Mouse (Mus musculus) liver, embryonic 12.5 days (tissue): ENCODE results near the gene Aldh1a1. TPM values are rescaled to one million over a fixed set of nuclear protein-coding genes. Genes with fewer than 3 reads are reported as not detected.
"Not testable (repeated sequence)": the region's sequence is repeated elsewhere in the genome, so short reads cannot be mapped to it uniquely, and the experiment has no call there.

Source experiments
- ATAC-seq: fragments of 200-750 bp; cut with Nextera tagmentation; 2 replicates; pipeline ENCODE4 v1.8.0; 2017; ENCODE audit warnings: moderate number of reproducible peaks, mild to moderate bottlenecking, moderate library complexity
- H3K27ac ChIP-seq: fragments of 300-500 bp; sonication (generic); 2 replicates; pipeline ENCODE4 v1.5.1; 2016; ENCODE audit warnings: mild to moderate bottlenecking
- H3K27me3 ChIP-seq: fragments of 300-500 bp; sonication (generic); replicated peaks from 2 replicates; pipeline ENCODE4 v1.6.1; 2016; ENCODE audit warnings: mild to moderate bottlenecking, moderate library complexity
- H3K36me3 ChIP-seq: fragments of 300-500 bp; sonication (generic); 2 replicates; pipeline ENCODE4 v1.6.1; 2016; ENCODE audit warnings: mild to moderate bottlenecking, moderate library complexity
- H3K4me1 ChIP-seq: fragments of 300-500 bp; sonication (generic); 2 replicates; pipeline ENCODE4 v1.6.1; 2016
- H3K4me2 ChIP-seq: fragments of 300-500 bp; sonication (generic); 2 replicates; pipeline ENCODE4 v1.6.1; 2016; ENCODE audit warnings: mild to moderate bottlenecking, moderate library complexity
- H3K4me3 ChIP-seq: fragments of 300-500 bp; sonication (generic); 2 replicates; pipeline ENCODE4 v1.5.1; 2016; ENCODE audit warnings: mild to moderate bottlenecking, moderate library complexity
- H3K9ac ChIP-seq: fragments of 300-500 bp; sonication (generic); 2 replicates; pipeline ENCODE4 v1.6.1; 2016; ENCODE audit warnings: mild to moderate bottlenecking, moderate library complexity
- H3K9me3 ChIP-seq: fragments of 300-500 bp; sonication (generic); replicated peaks from 2 replicates; pipeline ENCODE4 v1.6.1; 2016; ENCODE audit warnings: mild to moderate bottlenecking, moderate library complexity
- WGBS: fragments of 180-500 bp; shearing (Covaris S2); methylation state at CpG from one replicate; pipeline ENCODE4 v1.1.7; 2016; ENCODE audit not compliant: insufficient replicate concordance; 5-methylcytosine and 5-hydroxymethylcytosine counted together
- polyA plus RNA-seq: library from polyadenylated mRNA; unstranded; fragments of >200 nt; fragmentation: Nextera tagmentation; extraction: Ambion mirVana; gene quantifications from 2 replicates; pipeline ENCODE4 v1.2.1, GENCODE M21; 2016

Gene Aldh1a1
- polyA plus RNA-seq, 1 experiment from 2014 or later: 0.57 TPM

DNA sequence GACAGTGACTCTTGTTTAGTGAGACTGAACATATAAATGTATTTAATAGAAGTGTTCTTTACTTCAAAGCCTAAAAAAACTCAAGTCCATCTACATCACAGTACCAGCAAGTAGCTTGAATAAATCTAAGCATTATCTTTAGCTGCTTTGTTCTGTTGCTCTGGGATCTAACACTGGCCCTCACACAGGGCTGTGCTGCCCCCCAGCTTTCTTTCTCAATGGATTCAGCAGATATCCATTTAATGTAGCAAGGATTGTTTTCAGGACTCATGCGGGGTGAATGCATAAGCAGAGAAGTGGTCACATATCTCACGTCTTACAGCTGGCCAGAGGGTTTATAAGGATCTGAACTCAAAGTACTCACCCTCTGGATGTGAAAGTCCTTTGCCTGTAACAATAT, 129.9 kb downstream of the Aldh1a1 start:
- H3K9ac ChIP-seq: no peak overlapping the region
- no peaks in the 10 kb centered on the region for H3K4me1 ChIP-seq
- ATAC-seq: no peak
- H3K27me3 ChIP-seq: no peaks in the 10 kb centered on the region
- H3K4me2 ChIP-seq: no peak overlapping the region
- H3K27ac ChIP-seq: no peak overlapping the region
- WGBS: 62% methylated on average over 2 of the region's 2 CpGs
- no peaks in the 10 kb centered on the region for H3K36me3 ChIP-seq
- H3K4me3 ChIP-seq: no peak overlapping the region
- H3K9me3 ChIP-seq: no peaks in the 10 kb centered on the region

DNA sequence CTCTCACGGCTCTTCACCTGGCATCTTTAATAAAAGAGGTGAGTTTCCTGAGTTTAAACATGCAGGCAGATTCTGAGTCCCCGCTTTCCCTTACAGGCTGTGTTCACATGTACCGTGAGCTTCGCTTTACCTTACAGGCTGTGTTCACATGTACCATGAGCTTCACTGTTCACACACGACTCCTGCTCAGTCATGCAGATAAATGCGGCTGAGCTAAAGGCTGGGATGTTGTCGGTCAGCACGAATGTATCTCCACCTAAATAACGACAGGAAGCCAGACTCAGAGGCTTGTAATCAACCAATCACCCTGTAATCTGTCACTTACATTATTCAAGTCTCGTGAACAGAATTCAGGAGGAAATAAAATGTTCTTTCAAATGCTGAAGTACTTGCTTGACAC, 130.9 kb downstream of the Aldh1a1 start:
- Histone ChIP-seq H3K27ac (no peak overlapping the region), H3K27me3 (no peaks in the 10 kb centered on the region), H3K4me3 (no peak overlapping the region)

GRCm38 (mm10) chr19:20631020-20631419, 138.5 kb downstream of the Aldh1a1 start:
- no peak for ATAC-seq
- Histone ChIP-seq H3K4me3 (no peak overlapping the region), H3K27me3 (no peaks in the 10 kb centered on the region), H3K4me1 (no peaks in the 10 kb centered on the region), H3K36me3 (no peaks in the 10 kb centered on the region), H3K9me3 (no peaks in the 10 kb centered on the region), H3K27ac (no peak overlapping the region), H3K9ac (no peak overlapping the region), H3K4me2 (no peak overlapping the region)
- WGBS: 60% methylated on average over 1 of the region's 1 CpGs

More for the DNA sequence above, 130.9 kb downstream of the Aldh1a1 start:
- H3K9ac ChIP-seq: no peak overlapping the region
- no peaks in the 10 kb centered on the region for H3K4me1 ChIP-seq
- H3K36me3 ChIP-seq: no peaks in the 10 kb centered on the region
- WGBS: 63% methylated on average over 10 of the region's 10 CpGs
- no peaks in the 10 kb centered on the region for H3K9me3 ChIP-seq
- no peak overlapping the region for H3K4me2 ChIP-seq
- no peak for ATAC-seq

DNA sequence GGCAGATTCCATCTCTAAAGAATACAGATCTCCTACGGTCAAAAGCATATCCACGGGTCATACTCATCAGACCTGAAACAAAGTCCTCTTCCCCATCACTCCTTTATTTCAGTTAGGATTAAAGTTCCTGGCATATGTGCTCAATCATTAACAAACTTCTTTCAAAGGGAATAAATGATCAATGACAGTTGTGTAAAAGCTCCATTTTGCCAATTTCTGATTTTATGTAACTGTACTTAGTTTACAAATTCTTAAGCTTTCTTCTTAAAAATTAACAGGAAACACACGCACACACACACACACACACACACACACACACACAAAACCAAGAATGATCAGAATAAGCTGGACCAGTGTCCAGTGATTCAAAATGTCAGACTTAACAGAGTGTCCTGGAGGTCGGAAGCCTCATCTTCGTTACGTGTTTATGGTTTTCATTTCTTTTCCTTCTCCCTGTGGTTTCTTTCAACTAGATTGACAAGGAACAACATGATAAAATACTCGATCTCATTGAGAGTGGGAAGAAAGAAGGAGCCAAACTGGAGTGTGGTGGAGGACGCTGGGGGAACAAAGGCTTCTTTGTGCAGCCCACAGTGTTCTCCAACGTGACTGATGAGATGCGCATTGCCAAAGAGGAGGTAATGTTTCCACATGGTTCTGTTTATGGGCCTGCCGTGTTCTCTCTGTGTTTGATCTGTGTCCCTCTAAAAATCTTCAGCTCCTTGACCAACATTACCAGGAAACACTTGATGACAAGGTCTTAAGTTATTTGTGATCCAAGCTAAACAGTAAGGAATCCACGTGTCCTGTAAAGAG, 141.6 kb downstream of the Aldh1a1 start:
- 67% methylated on average over 12 of the region's 12 CpGs for WGBS
- no peak for ATAC-seq
- H3K9ac ChIP-seq: no peak overlapping the region

DNA sequence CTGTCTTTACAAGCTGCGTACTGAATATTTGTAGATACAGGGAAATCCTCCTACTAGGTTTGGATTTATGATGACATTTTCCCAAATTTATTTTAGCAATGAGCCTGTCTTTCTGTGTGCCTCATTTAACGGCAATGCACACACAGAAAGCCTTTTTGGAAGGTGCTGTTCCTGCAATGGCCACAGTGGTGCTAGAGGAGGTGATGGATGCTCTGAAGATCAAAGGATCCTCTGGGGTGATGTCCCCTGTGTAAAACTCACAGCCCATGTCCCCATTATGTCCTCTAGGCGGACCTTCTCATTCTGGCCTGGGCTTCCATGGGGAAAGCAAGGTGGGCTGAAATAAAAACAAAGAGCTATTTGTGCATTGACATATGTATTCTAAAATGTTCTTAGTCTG, 151.8 kb downstream of the Aldh1a1 start:
- Histone ChIP-seq H3K27ac (no peak overlapping the region), H3K4me1 (no peaks in the 10 kb centered on the region), H3K36me3 (no peaks in the 10 kb centered on the region), H3K27me3 (no peaks in the 10 kb centered on the region), H3K4me2 (no peak overlapping the region), H3K4me3 (no peak overlapping the region), H3K9me3 (no peaks in the 10 kb centered on the region), H3K9ac (no peak overlapping the region)
- no peak for ATAC-seq
- WGBS: 58% methylated on average over 3 of the region's 3 CpGs

More for the DNA sequence above, 141.6 kb downstream of the Aldh1a1 start:
- no peaks in the 10 kb centered on the region for H3K9me3 ChIP-seq
- H3K4me1 ChIP-seq: no peaks in the 10 kb centered on the region
- no peak overlapping the region for H3K4me3 ChIP-seq
- no peak overlapping the region for H3K4me2 ChIP-seq
- H3K27ac ChIP-seq: no peak overlapping the region
- H3K27me3 ChIP-seq: no peaks in the 10 kb centered on the region
- no peaks in the 10 kb centered on the region for H3K36me3 ChIP-seq

DNA sequence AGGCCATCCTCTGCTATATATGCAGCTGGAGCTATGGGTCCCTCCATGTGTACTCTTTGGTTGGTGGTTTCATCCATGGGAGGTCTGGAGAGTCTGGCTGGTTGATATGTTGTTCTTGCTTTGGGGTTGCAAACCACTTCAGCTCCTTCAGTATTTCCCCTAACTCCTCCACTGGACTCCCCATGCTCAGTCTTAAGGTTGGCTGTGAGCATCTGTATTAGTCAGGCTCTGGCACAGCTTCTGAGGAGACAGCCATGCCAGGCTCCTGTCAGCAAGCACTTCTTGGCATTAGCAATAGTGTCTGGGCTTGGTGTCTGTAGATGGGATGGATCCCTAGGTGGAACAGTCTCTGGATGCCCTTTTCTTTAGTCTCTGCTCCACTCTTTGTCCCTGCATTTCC, 155.0 kb downstream of the Aldh1a1 start:
- not testable (repeated sequence) for H3K4me1 ChIP-seq, H3K9me3 ChIP-seq, H3K27me3 ChIP-seq, H3K36me3 ChIP-seq, H3K27ac ChIP-seq, H3K4me2 ChIP-seq, H3K9ac ChIP-seq, H3K4me3 ChIP-seq, ATAC-seq

DNA sequence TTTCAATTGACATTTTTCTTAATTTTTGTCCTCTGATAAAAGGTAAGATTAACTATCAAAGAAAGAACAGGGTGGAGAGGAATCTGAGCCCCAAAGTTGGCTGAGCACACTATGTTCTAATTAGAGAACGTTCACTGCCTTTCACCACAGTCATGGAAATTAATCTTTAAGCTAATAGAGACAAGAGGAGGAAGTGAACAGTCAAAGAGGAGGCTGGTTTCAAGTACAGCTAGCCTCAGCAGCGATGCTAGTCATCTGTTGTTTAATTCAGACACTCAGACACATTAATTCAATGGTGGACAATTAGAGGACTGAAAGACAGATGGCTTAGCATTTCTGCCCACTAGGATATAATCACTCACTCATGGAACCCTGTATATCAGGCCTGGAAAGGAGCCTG, 157.5 kb downstream of the Aldh1a1 start:
- Histone ChIP-seq H3K9me3 (no peaks in the 10 kb centered on the region), H3K4me3 (no peak overlapping the region), H3K4me2 (no peak overlapping the region), H3K36me3 (no peaks in the 10 kb centered on the region), H3K4me1 (no peaks in the 10 kb centered on the region), H3K9ac (no peak overlapping the region), H3K27ac (no peak overlapping the region), H3K27me3 (no peaks in the 10 kb centered on the region)
- 32% methylated on average over 2 of the region's 2 CpGs for WGBS
- no peak for ATAC-seq

GRCm38 (mm10) chr19:20653082-20653676, 160.7 kb downstream of the Aldh1a1 start:
- Histone ChIP-seq H3K4me3 (no peak overlapping the region), H3K4me2 (no peak overlapping the region), H3K9ac (no peak overlapping the region), H3K4me1 (no peaks in the 10 kb centered on the region), H3K36me3 (no peaks in the 10 kb centered on the region), H3K27ac (no peak overlapping the region), H3K9me3 (no peaks in the 10 kb centered on the region), H3K27me3 (no peaks in the 10 kb centered on the region)
- WGBS: 50% methylated on average over 1 of the region's 1 CpGs
- no peak for ATAC-seq

DNA sequence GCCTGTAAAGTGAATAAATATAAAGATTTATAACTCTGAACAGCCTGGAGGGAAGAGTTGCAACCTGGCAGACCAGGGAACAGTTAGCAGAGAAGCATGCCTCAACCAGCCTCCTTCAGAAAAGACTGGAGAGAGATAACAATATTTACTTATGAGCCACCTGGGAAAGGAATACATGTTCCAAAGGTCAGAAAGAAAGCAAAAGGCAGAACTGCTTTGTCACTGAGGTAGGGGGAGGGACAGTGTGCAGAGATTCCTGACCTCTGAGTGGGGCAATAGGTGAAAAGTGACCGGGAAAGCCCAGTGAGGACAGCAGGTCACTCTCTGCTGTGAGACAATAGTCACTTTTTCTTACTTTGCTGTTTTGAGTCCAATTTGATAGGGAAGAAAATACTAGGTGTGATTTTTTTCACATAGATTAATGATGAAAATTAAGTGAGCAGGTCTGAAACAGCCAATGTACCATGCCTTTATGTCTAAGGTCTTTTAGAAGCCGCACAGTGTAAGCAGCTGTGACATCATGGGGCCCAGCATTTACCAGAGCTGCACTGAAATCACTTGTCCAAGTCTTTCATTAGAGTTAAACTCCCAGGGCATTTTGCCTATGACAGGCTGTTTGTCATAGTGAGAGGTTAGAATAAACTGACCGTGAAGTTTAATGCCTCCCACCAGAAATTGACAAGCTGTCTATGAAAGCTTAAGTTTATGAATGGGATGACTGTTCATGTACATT, 161.8 kb downstream of the Aldh1a1 start:
- ATAC-seq: peak; percentile 75
- no peak overlapping the region for H3K4me3 ChIP-seq
- H3K27me3 ChIP-seq: no peaks in the 10 kb centered on the region
- H3K4me1 ChIP-seq: no peaks in the 10 kb centered on the region
- H3K9me3 ChIP-seq: no peaks in the 10 kb centered on the region
- 72% methylated on average over 3 of the region's 3 CpGs for WGBS
- no peaks in the 10 kb centered on the region for H3K36me3 ChIP-seq
- H3K4me2 ChIP-seq: no peak overlapping the region
- no peak overlapping the region for H3K9ac ChIP-seq
- H3K27ac ChIP-seq: no peak overlapping the region

GRCm38 (mm10) chr19:20677697-20678355, 185.3 kb downstream of the Aldh1a1 start:
- H3K4me1 ChIP-seq: no peaks in the 10 kb centered on the region
- no peaks in the 10 kb centered on the region for H3K9me3 ChIP-seq
- H3K9ac ChIP-seq: no peak overlapping the region
- 67% methylated on average over 3 of the region's 3 CpGs for WGBS
- no peak overlapping the region for H3K4me2 ChIP-seq
- H3K27ac ChIP-seq: no peak overlapping the region
- no peaks in the 10 kb centered on the region for H3K27me3 ChIP-seq
- ATAC-seq: no peak
- no peaks in the 10 kb centered on the region for H3K36me3 ChIP-seq
- no peak overlapping the region for H3K4me3 ChIP-seq
